Mouse (Mus musculus): ENCODE data around the gene Aes.

Gene Aes

DNA sequence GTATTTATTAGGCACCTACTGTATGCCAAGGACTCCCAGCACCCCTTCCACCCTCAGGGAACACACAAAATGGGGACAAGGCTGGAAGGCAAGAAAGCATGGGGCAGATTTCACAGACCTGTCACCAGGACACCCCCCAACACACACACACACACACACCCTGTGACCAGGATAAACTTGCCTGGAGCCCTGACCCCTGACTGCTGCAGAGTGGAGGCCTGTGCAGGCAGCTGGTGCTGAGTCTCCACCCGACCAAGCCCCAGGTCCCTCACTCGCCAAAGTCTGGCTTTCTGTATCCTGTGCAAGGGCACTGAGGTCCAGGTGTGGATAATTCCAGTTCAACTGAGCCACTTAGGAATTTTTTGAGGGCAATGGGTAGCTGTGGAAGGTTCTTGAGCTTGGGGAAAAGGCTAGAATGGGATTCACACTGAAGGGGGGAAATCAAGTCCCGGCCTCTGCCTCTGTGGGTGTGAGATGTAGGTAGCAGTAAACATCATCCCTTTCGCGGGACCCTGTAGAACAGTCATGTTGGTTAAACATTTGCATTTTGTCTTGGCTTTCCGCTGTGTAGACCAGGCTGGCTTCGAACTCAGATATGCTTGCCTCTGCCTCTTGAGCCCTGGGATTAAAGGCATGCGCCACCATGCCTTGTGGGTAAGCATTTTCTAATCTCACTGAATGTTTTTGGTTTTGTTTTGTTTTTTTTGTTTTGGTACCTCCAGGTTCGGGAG, 10.4 kb downstream of the Aes start:
- no peak for DNase-seq

DNA sequence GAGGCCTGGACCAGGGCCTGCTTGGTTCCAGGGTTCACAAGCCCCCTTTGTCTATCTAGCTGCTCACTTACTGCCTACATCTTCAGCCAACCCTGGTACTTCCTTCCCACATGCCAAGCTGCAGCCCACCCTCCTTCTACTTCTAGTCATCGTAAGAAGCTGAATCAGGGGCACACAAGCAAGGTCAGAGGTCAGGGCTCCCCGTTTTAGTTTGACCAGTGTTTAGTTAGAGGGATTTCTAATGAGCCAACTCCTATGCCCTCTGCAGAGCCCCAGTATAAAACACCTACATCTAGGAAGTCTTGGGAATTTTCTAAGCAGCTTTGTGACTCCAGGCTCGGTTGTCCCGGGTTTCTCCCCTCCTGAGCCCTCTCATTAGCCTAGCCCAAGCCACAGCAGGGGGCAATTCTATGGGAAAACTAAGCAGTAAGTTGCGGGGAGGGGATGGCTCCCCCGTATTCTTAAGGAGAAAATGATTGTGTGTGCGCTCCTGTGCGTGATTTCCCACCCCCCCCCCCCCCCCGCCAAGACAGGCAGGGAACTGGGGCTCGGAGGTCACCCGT, 11.0 kb downstream of the Aes start:
- no peak for DNase-seq

DNA sequence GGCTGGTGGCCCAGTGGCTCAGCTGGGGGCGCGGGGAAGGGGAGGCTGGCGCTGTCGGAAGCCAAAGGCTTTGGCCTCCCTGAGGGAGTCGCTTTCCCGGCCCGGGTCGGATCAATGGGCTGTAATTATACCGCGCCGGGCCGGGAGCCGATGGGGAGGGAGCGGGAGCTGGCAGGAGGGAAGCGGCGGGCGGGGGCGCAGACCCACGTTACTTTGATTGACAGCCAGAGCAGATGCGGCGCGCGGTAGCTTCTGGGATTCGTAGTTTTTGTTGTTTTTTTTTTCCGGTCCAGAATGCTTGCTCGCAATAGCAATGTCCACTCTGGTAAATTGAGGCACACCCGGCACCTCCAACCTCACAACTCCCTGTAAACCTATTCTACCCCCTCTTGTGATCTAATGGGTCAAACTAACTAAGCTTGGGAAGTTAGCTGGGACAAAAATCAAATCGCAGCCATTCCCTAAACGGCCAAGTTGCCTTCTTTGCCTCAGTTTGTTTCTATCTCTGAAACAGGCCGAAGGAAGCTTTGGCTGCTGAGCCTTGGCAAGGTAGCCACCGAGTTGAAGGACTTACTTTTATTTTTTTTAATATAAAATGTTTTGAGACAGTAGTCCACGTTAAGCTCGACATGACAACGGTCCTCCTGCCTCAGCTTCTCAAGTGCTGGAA, 11.7 kb downstream of the Aes start:
- DNase-seq: peak; percentile 87 to 91

DNA sequence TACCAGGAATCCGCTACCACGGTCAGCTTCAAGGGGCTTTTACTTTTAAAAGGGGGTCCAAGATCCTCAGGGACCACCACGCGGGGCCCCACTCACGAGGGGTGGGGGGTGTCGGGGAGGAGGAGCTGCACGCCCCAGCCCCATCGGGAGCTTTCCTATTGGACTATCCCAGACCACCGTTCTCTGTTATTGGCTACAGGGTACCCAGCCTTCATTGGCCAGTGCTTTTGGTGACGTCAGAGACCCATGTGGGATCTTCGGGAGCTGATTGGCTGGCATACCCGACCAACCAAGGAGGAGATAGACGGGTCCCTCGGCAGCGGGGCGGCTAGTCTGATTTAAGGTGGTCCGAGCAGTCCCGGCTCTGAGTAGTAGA, 12.2 kb downstream of the Aes start:
- peak; percentile 94 to 97 for DNase-seq

DNA sequence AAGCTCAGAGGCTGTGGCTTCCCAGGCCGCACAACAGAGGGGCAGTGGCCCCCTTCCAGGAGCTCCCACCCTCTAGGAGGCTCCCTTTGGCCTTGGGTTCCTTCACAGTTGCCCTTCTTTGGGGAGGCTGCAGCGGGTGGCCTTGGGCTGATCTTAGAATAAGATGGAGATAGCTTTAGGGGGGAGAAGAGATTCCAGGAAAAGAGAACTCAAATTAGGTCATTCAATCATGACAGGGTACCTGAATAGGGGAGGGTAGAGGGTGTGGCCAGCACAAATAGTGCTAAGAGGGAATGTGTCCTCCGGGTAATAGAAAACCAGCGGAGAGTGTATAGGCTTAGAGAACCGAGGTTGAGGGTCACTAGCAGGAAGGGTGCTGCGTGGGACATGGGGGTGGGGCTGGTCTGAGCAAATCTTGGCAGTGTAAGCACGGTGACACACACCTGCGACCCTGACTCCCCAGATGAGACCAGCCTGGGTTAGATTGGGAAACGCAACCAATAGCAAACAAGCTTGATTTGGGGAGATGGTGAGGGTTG, 12.9 kb downstream of the Aes start:
- no peak for DNase-seq

DNA sequence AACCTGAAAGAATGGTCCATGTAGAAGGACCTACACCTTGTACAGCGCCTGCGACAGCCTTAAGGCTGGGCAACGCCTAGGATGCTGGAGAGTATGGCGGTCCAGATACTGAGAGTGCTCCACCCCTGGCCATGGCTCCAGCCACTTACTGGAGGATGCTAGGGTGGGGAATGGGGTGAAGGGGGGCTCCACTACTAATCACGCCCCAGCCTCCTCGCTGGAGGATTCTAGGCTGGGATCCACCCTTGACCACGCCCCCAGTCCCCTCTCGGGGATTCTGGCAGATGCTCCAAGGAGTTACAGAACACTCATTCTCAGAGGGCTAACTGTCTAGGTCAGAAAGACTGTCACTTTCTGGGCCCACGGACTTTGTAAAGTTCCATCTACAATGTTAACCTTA, 13.7 kb downstream of the Aes start:
- DNase-seq: no peak

DNA sequence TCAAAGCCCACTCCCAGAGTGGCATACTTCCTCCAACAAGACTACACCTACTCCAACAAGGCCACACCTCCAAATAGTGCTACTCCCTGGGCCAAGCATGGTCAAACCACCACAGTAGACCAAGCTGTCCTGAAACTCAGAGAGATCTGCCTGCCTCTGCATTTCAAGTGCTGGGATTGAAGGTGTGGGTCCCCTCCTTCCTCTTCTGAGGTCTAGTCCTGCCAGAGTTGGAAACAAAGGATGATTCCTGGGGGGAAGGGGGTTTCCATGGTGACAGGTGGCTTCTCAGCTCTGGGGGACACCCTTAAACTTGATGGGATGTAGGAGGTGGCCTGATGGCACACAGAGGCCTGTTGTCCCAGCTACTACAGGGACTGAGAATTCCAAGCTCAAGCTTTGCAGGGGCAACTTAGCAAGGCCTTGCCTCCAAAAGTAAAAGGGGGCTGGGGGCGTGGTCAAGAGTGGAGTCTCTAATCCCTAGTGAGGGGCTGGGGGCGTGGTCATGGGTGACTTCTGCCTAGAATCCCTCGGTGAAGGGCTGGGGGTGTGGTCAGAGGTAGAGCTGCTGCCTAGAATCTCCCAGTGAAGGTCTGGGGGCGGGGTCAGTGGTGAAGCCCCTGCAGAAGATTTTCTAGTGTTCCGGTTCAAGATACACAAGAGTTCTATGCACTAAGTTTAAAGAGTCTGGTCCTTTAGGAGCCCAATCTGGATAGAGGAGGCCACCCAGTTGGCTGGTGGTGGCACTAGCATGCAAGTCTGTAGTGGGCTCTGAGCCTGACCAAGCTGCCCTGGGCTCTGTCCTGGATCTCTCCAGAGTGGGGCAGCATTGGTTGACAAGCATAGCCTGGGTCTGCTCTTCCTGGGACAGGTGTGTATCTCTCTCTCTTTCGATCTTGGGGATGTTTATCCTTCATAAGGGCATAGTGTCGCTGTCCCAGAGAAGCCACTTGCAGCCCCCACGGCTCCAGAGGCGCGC, 15.1 kb downstream of the Aes start, which contains the start of gene Tle2:
TSS of gene Tle2 (plus strand) at position 481 of the 976 bp plus-strand sequence.
- peak; percentile 32 to 64 for DNase-seq

DNA sequence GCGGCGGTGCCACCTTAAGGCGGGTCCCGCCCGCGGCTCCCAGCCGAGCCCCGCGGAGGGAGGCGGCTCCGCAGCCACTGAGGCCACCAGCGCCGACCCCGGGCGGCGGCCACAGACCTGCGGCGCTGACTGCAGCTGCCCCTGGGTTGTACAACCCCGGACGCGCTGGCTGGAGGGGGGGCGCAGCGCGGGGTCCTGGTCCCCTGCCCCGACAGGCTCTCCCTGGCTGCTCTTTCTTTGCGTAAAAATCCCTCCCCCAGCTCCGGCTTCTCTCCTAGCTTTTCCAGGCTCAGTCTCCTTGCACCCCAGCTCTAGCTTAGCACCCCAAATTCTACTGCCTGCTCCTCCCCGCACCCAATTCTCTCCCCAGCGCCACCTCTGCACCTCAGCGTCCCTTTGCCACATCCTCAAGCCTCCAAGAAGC, 15.9 kb downstream of the Aes start:
- DNase-seq: peak; percentile 51 to 67

DNA sequence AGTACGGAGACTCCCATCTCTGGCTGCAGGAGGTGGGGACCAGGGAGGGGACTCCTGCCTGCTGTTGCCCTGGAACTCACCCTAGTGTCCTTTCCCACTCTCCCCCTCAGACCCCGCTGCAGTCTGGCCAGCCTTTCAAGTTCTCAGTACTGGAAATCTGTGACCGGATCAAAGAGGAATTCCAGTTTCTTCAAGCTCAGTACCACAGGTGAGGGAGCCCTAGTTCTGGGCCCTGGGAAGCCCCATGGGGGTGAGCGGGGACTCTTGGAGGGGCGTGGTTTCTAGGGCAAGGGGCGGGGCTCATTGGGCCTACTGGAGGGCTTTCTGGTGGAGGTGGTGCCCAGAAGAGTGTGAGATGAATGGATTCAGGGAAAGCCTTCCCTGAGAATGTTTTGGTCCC, 16.4 kb downstream of the Aes start:
- peak; percentile 56 to 64 for DNase-seq

DNA sequence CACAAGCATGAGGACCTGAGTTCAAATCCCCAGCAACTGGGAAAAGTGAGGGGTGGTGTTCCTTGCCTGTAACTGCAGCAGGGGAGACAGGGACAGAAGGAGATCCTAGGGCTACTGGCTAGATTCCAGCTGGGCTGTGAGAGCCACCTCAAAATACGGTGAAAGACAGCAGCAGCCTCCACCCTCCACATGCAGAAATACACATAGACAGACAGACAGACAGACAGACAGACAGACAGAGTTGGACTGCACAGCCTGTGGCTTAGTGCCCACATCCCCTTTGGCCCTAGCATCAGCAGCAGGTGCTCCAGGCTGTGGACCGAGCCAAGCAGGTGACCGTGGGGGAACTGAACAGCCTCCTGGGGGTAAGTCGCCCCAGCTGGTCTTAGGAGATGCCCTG, 20.7 kb downstream of the Aes start:
- DNase-seq: no peak

DNA sequence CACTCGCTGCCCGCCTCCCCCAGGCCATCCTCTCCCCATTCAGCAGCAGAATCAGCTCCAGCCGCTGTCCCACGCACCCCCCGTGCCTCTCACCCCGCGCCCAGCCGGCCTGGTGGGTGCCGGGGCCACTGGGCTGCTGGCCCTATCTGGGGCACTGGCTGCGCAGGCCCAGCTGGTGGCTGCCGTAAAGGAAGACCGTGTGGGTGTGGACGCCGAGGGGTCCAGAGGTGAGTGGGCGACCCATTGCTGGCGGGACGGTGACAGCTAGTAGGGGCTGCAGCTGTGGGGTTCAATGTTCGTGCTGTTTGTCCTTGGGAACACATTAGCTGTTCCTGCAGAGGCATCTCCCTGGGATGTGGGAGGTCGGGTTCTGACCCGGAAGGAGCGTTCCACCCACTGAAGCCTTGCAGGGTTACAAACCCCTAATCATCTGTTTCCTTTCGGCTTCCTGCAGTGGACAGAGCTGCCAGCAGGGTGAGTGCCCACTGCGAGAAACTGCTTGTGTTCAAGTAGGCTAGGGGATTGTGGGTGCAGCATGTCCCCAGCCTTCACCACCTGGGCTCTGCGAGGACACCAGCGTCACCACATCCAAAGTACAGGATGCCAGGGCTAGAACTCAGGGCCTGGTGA, 21.3 kb downstream of the Aes start:
- peak in 1 of 2 experiments; percentile 19 for DNase-seq

DNA sequence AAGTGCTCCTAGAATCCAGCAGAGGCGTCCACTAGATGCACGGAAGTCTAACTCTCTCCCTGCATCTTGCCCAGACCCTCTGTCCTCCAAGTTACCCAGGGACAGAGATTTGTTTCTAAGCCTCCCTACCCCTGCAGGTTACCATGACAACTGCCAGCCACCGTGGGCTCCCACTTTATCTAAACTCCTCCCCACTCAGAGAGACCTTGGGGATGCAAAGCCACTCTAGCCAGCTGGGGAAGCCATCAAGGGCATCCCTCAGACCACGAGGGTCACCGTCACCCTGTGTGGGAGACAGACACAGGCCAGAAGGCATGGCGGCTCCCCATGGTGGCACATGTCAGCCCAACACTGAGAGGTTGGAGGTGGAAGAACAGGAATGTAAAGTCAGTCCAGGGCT, 24.1 kb downstream of the Aes start:
- DNase-seq: peak in 1 of 2 experiments; percentile 4

DNA sequence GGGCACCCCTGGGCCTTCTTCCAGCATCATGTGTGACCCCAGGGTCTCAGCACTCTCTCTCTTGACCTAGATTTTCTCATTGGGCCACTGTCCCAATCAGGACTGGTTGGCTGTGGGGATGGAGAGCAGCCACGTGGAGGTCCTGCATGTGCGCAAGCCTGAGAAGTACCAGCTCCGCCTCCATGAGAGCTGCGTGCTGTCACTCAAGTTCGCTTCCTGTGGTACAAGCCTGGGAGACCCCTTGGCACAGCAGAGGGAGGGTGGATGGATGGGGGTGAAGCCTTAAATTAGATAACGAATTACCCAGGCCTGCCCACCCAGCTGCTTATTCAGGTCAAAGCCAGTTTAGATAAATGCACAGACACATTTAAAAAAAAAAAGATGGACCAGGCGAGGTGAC, 29.5 kb downstream of the Aes start:
- DNase-seq: no peak

DNA sequence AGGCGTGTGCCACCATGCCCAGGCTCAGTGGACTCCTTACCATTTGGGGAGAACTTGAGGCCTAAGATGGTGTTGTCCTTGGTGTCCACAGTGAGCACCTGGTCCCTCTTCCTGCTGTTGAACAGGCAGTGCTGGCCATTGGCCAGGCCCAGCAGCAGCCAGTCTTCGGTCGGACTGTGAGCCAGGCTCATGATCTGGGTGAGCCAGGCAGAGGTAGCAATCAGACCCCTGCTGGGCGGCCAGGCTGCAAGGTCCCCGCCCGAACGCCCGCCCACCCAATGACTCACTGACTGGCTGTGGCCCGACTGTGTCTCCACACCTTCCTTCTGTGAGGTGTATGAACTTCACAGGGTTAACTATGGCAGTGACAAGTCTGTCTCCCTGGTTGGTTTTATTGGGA, 32.6 kb downstream of the Aes start:
- no peak for DNase-seq

DNA sequence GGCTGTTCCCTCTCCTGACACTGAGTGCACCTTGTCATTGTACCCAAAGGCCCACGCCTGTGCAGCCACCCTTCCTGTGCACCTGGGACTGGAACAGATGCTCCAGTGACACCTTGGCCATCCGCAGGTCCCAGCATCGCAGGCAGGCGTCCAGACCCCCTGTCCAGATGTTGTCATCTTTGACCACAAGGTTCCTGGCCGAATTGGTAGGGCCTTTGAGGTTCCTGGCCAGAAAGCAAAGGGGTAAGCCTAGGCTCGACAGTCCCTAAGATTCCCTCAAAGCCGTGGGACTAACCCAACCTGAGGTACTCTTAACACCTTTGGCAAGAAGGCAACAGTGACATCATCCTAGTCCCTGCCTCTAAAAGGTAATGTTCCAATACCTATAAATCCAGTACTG, 33.3 kb downstream of the Aes start:
- no peak for DNase-seq

DNA sequence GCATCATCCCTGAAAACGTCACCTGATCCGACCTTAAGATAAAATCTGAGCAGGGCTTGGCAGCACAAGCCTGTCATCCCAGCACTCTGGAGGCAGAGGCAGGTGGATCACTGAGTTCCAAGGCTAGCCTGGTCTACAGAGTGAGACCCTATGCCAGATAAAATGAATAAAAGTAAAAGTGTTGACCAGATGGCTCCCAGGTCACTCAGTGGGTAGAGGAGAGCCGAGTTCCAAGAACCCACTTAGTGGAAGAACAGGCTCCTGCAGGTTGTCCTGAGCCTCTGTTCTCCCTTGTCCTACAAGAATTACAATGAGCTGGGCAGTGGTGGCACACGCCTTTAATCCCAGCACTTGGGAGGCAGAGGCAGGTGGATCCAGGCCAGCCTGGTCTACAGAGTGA, 33.9 kb downstream of the Aes start:
- no peak for DNase-seq

DNA sequence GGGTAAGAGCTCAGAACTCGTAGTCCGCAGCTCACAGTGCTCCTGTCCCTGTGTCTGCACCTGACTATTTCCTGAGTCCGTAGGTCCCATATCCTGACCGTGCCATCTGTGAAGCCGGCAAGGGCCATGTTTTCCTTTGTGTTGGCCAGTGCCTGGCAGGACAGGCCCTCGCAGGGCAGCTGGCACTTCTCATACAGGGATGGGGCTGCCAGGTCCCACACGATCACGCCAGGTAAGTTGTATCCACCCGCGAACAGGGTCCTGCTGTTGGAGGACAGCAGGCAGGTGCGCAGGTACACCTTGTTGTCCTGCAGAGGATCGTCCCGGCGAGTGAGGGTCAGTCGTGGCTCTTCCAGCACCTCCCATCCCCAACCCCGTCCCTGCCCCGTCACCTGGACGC, 34.6 kb downstream of the Aes start:
- no peak for DNase-seq

DNA sequence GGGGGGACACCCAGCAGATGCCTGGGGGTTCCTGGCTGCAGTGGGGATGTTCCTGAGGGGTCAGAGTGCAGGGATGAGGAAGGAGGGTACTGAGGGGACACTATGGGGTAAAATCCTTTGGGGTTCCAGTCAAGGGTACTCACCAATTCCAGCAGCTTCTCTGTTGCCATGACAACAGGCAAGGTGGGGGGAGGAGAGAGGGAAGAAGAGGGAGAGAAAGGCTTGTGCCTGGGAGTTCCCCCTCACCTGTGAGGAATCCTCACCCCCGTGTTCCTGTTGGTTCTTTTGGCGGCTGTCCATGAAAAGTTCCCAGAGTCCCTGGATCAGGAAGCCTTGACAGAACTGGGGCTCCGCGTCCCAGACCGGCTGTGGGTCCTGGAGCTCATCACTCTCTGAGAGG, 36.3 kb downstream of the Aes start:
- DNase-seq: no peak

DNA sequence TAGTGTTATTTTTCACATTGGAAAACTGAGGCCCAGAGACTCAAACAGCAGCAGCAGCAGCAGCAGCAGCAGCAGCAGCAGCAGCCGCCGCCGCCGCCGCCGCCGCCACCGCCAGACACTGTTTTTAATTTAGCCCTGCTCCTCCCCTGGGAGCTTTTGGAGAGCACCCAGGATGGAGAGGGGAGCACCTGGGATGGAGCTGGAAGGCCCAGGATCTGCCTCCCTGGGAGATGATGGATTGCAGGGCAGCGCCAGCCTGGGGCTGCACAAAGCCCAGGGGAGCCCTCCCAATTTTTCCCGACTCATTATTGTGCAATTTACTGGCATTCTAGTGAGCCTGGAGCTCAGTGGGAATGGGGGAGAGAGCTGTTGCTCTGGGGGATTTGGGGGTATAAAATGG, 37.3 kb downstream of the Aes start:
- DNase-seq: no peak

DNA sequence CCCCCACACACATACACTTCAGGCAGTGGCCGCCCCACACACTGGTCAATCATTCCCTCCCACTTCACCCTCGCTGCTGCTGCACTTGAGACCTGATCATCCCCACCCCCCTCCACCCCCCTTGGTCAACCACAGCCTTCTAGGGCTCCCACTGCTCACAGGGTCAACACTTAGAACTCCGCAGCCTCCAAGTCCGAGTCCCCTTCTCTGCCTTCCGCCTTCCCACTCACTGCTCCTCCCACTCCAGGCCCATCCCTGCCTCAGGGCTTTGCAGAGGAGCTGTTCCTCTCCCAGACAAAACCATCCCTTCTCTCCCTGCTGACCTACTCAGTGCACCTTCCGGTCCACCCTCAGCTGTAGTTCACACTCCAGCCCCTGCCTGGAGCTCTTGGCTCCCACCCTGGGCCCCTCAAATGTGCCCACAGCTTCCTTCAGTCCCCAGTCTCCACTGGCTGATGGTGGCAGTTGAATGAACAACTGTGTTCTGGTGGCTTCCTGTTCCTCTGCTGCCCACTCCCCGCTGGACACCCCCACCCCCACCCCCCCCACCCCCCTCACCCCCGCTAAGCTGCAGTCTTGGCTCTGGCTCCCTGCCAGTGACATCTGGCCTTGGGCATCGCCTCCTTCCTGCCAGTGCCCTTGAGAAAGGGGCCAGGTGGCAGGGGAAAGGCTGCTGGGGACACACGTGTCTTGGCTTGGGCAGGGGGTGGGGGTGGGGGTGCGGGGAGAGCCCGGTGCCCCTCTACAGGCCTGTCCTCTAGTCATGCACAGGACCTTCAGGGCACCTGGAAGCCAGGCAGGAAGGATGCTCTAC, 38.1 kb downstream of the Aes start:
- peak; percentile 43 to 75 for DNase-seq

DNA sequence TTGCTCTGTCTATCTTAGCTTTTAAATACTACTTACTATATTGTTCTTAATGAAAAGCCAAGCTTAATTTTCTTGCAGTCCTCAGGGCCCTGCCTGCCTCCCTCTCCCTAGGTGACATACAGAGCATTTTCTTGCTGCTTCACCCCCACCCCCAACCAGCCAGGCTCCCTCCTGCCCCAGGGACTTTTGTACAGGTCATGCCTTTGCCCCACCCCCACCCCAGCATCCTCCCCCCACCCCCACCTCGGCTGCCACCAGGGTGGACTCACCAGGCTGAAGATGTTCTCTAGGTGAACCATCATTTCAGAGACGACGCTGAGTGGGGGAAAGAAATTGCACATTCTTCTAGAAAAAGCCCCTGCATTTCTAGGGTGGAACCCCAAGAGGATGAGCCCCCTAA, 39.1 kb downstream of the Aes start:
- DNase-seq: no peak
